Mouse (Mus musculus): ENCODE measurements around the gene Gm11627. TPM values are rescaled to one million over a fixed set of nuclear protein-coding genes. Genes with fewer than 3 reads are reported as not detected.
"Not testable (repeated sequence)": the region's sequence is repeated elsewhere in the genome, so short reads cannot be mapped to it uniquely, and the experiment has no call there.

Gm11627 gene
- not detected in 2 replicates for polyA plus RNA-seq (2012; ENCODE audit: insufficient read depth, insufficient read length, missing spikeins)

- peak within 1 kb of the TSS; percentile 51 for H3K4me3 ChIP-seq (ENCODE audit: insufficient read depth, low read depth, low read length)
- no peaks in the 10 kb centered on the region for H3K4me1 ChIP-seq (ENCODE audit: control insufficient read depth, insufficient read depth, insufficient read length, low read length)
- H3K27ac ChIP-seq (replicated peaks; ENCODE audit: low read depth, low read length) = no peak within 1 kb of the TSS
Measured at GRCm38 (mm10) chr11:102579165-102580033, at the start of gene Gm11627. Gene Gm11627 (minus strand): TSS chr11:102579461.

- Histone ChIP-seq H3K27ac (replicated peaks; ENCODE audit: low read depth, low read length) (no peak overlapping the region), H3K4me3 (ENCODE audit: insufficient read depth, low read depth, low read length) (no peak overlapping the region), H3K4me1 (ENCODE audit: control insufficient read depth, insufficient read depth, insufficient read length, low read length) (peaks cover 3% of the 10 kb centered on the region; the same call in 1 of the 2 replicates)
Measured at GRCm38 (mm10) chr11:102628529-102628928, 49.3 kb upstream of the Gm11627 start.

- Histone ChIP-seq H3K4me3 (ENCODE audit: insufficient read depth, low read depth, low read length) (no peak overlapping the region), H3K4me1 (ENCODE audit: control insufficient read depth, insufficient read depth, insufficient read length, low read length) (no peaks in the 10 kb centered on the region), H3K27ac (replicated peaks; ENCODE audit: low read depth, low read length) (no peak overlapping the region)
Measured at GRCm38 (mm10) chr11:102627171-102627931, 48.1 kb upstream of the Gm11627 start.

GRCm38 (mm10) chr11:102624888-102625407, 45.7 kb upstream of the Gm11627 start:
- Histone ChIP-seq H3K4me3 (ENCODE audit: insufficient read depth, low read depth, low read length) (no peak overlapping the region), H3K27ac (replicated peaks; ENCODE audit: low read depth, low read length) (no peak overlapping the region), H3K4me1 (ENCODE audit: control insufficient read depth, insufficient read depth, insufficient read length, low read length) (no peaks in the 10 kb centered on the region)

- H3K27ac ChIP-seq (replicated peaks; ENCODE audit: low read depth, low read length) = no peak overlapping the region
- H3K4me3 ChIP-seq (ENCODE audit: insufficient read depth, low read depth, low read length) = no peak overlapping the region
- no peaks in the 10 kb centered on the region for H3K4me1 ChIP-seq (ENCODE audit: control insufficient read depth, insufficient read depth, insufficient read length, low read length)
Measured at GRCm38 (mm10) chr11:102623876-102624789, 44.9 kb upstream of the Gm11627 start.

GRCm38 (mm10) chr11:102619449-102619848, 40.2 kb upstream of the Gm11627 start:
- Histone ChIP-seq H3K4me3 (ENCODE audit: insufficient read depth, low read depth, low read length) (no peak overlapping the region), H3K4me1 (ENCODE audit: control insufficient read depth, insufficient read depth, insufficient read length, low read length) (no peaks in the 10 kb centered on the region), H3K27ac (replicated peaks; ENCODE audit: low read depth, low read length) (no peak overlapping the region)

GRCm38 (mm10) chr11:102611317-102611705, 32.0 kb upstream of the Gm11627 start:
- Histone ChIP-seq H3K27ac (replicated peaks; ENCODE audit: low read depth, low read length) (no peak overlapping the region), H3K4me3 (ENCODE audit: insufficient read depth, low read depth, low read length) (no peak overlapping the region), H3K4me1 (ENCODE audit: control insufficient read depth, insufficient read depth, insufficient read length, low read length) (no peaks in the 10 kb centered on the region)

GRCm38 (mm10) chr11:102610675-102611316, 31.5 kb upstream of the Gm11627 start:
- Histone ChIP-seq H3K4me3 (ENCODE audit: insufficient read depth, low read depth, low read length) (no peak overlapping the region), H3K27ac (replicated peaks; ENCODE audit: low read depth, low read length) (no peak overlapping the region), H3K4me1 (ENCODE audit: control insufficient read depth, insufficient read depth, insufficient read length, low read length) (no peaks in the 10 kb centered on the region)

- H3K4me1 ChIP-seq (ENCODE audit: control insufficient read depth, insufficient read depth, insufficient read length, low read length) = no peaks in the 10 kb centered on the region
- no peak overlapping the region for H3K4me3 ChIP-seq (ENCODE audit: insufficient read depth, low read depth, low read length)
- no peak overlapping the region for H3K27ac ChIP-seq (replicated peaks; ENCODE audit: low read depth, low read length)
Measured at GRCm38 (mm10) chr11:102610260-102610659, 31.0 kb upstream of the Gm11627 start.

GRCm38 (mm10) chr11:102609483-102609882, 30.2 kb upstream of the Gm11627 start:
- Histone ChIP-seq H3K4me1 (ENCODE audit: control insufficient read depth, insufficient read depth, insufficient read length, low read length) (no peaks in the 10 kb centered on the region), H3K4me3 (ENCODE audit: insufficient read depth, low read depth, low read length) (no peak overlapping the region), H3K27ac (replicated peaks; ENCODE audit: low read depth, low read length) (no peak overlapping the region)

- H3K4me3 ChIP-seq (ENCODE audit: insufficient read depth, low read depth, low read length) = no peak overlapping the region
- H3K27ac ChIP-seq (replicated peaks; ENCODE audit: low read depth, low read length) = no peak overlapping the region
- no peaks in the 10 kb centered on the region for H3K4me1 ChIP-seq (ENCODE audit: control insufficient read depth, insufficient read depth, insufficient read length, low read length)
Measured at GRCm38 (mm10) chr11:102608691-102609090, 29.4 kb upstream of the Gm11627 start.

GRCm38 (mm10) chr11:102607686-102608548, 28.7 kb upstream of the Gm11627 start:
- no peaks in the 10 kb centered on the region for H3K4me1 ChIP-seq (ENCODE audit: control insufficient read depth, insufficient read depth, insufficient read length, low read length)

GRCm38 (mm10) chr11:102607201-102607600, 27.9 kb upstream of the Gm11627 start:
- H3K4me3 ChIP-seq (ENCODE audit: insufficient read depth, low read depth, low read length); H3K27ac ChIP-seq (replicated peaks; ENCODE audit: low read depth, low read length); H3K4me1 ChIP-seq (ENCODE audit: control insufficient read depth, insufficient read depth, insufficient read length, low read length): not testable (repeated sequence)

More at GRCm38 (mm10) chr11:102607686-102608548, 28.7 kb upstream of the Gm11627 start:
- Histone ChIP-seq H3K27ac (replicated peaks; ENCODE audit: low read depth, low read length) (no peak overlapping the region), H3K4me3 (ENCODE audit: insufficient read depth, low read depth, low read length) (no peak overlapping the region)
